Mouse (Mus musculus) heart, adult 2 months (tissue): ENCODE measurements at regions not wholly inside any gene's neighbourhood (a gene's known extent, or its start where the extent isn't known, plus 50 kb on each side); places are given as distances from the start of the nearest gene placed in this dataset.

Source experiments
- DNase-seq, 2 experiments: peaks; one replicate each; pipeline ENCODE4 v3.0.0; 2021
- H3K27ac ChIP-seq: fragments of 200-600 bp; 2 replicates; pipeline ENCODE4 v1.8.1; 2022
- H3K27me3 ChIP-seq: fragments of 200-500 bp; 2 replicates; pipeline ENCODE4 v1.6.1; 2012; ENCODE audit warnings: mild to moderate bottlenecking, low read length, inconsistent platforms, mixed read lengths; ENCODE audit not compliant: control insufficient read depth, insufficient read depth
- H3K36me3 ChIP-seq: fragments of 200-500 bp; 2 replicates; pipeline ENCODE4 v1.6.1; 2012; ENCODE audit warnings: low read length, inconsistent platforms; ENCODE audit not compliant: control insufficient read depth, insufficient read depth
- H3K4me1 ChIP-seq: fragments of 200-500 bp; 2 replicates; pipeline ENCODE4 v1.6.1; 2011; ENCODE audit warnings: low read length; ENCODE audit not compliant: control insufficient read depth, insufficient read depth
- H3K4me3 ChIP-seq: fragments of 200-600 bp; 2 replicates; pipeline ENCODE4 v1.8.1; 2022
- H3K79me2 ChIP-seq: fragments of 200-500 bp; replicated peaks from 2 replicates; pipeline ENCODE4 v1.6.1; 2012; ENCODE audit warnings: mild to moderate bottlenecking, inconsistent platforms, low read length, moderate library complexity, mixed read lengths; ENCODE audit not compliant: control insufficient read depth, insufficient read depth
- H3K9ac ChIP-seq: fragments of 200-500 bp; 2 replicates; pipeline ENCODE4 v1.6.1; 2012; ENCODE audit warnings: low read depth, mild to moderate bottlenecking, control low read depth, inconsistent platforms, low read length, mixed read lengths
- CTCF ChIP-seq: fragments of 200-600 bp; IDR thresholded peaks from 2 replicates; pipeline ENCODE4 v1.8.1; 2022; ENCODE audit warnings: antibody characterized with exemption, mild to moderate bottlenecking, moderate library complexity
- EP300 ChIP-seq: fragments of 200-500 bp; IDR thresholded peaks from 2 replicates; pipeline ENCODE4 v1.6.1; 2011; ENCODE audit warnings: low read depth, low read length, control low read depth; ENCODE audit not compliant: insufficient read depth
- POLR2A ChIP-seq: fragments of 200-500 bp; IDR thresholded peaks from 2 replicates; pipeline ENCODE4 v1.6.1; 2011; ENCODE audit warnings: mild to moderate bottlenecking, low read depth, low read length, control low read depth; ENCODE audit not compliant: insufficient read depth
- WGBS: fragments of 180-500 bp; shearing (Covaris S2); methylation state at CpG from one replicate; pipeline ENCODE4 v1.1.7; 2018; 5-methylcytosine and 5-hydroxymethylcytosine counted together
- intact Hi-C: fragments of 180-260 bp; cut with DNase I; formaldehyde crosslinking; loops from one replicate; pipeline ENCODE4 v1.15.1; 2025

DNA sequence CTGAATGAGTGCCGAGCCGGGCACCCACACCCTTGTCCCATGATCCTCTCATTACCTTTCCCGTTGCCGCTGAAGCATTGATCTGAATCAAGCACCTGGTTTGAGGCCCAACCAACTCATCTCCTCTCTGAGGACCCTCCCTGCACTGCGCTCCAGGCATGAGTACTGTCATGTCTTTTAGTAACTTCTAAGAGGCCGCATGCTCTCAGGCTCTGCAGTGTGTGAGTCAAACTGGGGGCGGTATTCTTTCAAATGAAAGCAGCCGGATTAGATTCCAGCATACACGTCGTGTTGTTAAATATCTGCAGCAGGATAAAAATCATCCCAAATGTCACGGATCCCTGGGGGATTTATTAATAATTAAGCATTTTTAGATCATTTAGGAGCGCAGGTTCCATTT lies 79.4 kb upstream of the Maml3 start:
- H3K9ac ChIP-seq: no peak overlapping the region
- TF ChIP-seq EP300 (no peak), POLR2A (no peak), CTCF (no peak)
- no peaks in the 10 kb centered on the region for H3K36me3 ChIP-seq
- no peaks in the 10 kb centered on the region for H3K79me2 ChIP-seq
- H3K4me1 ChIP-seq: peaks cover 8% of the 10 kb centered on the region
- 91% methylated on average over 12 of the region's 12 CpGs for WGBS
- no peaks in the 10 kb centered on the region for H3K27me3 ChIP-seq
- intact Hi-C loops: loop anchor here (5.0 kb wide), 1 partner anchor 82 kb away; no protein-coding TSS in a partner anchor
- H3K4me3 ChIP-seq: no peak overlapping the region
- H3K27ac ChIP-seq: no peak overlapping the region
- DNase-seq: no peak

DNA sequence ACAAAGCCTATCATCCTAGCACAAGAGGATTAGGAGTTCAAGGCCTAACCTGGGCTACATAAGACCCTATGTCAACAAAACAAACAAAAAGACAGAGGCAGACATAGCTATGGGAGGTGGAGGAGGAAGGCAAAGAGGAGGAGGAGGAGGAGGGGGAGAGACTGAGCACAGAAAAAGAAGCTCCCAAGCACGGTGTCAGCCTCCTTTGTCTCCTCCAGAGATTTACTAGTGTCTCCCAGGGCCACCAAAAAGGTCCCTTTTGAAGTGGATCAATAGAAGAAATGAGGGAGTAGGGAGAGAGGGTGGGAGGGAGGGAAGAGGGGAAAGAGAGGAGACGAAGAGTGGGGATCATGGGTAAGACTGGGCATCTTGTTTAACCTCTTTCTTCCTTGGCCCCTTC lies 80.5 kb upstream of the Maml3 start:
- Histone ChIP-seq H3K79me2 (no peaks in the 10 kb centered on the region), H3K36me3 (no peaks in the 10 kb centered on the region), H3K27ac (no peak overlapping the region), H3K4me3 (no peak overlapping the region), H3K4me1 (peaks cover 3% of the 10 kb centered on the region), H3K9ac (no peak overlapping the region), H3K27me3 (no peaks in the 10 kb centered on the region)
- 94% methylated on average over 2 of the region's 2 CpGs for WGBS
- no peak for DNase-seq
- intact Hi-C loops: no loop called here
- TF ChIP-seq EP300 (no peak), POLR2A (no peak), CTCF (no peak)

DNA sequence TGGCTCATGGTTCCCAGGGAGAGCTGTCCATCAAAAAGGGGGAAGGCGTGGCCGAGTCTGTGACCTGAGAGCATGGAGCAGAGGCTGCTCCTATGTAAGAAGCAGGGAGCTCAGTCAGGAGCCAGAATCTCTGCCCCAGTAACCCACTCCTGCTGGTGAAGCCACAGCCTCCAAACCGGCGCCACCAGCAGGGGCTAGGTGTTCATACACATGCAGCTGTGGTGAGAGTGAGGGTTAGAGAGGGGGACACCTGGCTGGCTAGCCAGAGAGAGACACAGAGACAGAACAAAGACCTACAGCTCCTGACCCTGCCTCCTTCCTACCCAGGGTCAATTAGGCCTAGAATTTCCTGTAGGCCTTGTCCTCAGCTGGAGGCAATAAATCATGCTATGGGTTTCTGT lies 80.7 kb upstream of the Foxo1 start:
- no peaks in the 10 kb centered on the region for H3K27me3 ChIP-seq
- no peaks in the 10 kb centered on the region for H3K4me1 ChIP-seq
- WGBS: 82% methylated on average over 4 of the region's 4 CpGs
- no peaks in the 10 kb centered on the region for H3K79me2 ChIP-seq
- intact Hi-C loops: no loop called here
- no peak overlapping the region for H3K27ac ChIP-seq
- no peak for TF ChIP-seq CTCF
- no peak for TF ChIP-seq POLR2A
- no peak for TF ChIP-seq EP300
- no peak overlapping the region for H3K4me3 ChIP-seq
- H3K36me3 ChIP-seq: no peaks in the 10 kb centered on the region
- no peak overlapping the region for H3K9ac ChIP-seq
- DNase-seq: no peak

DNA sequence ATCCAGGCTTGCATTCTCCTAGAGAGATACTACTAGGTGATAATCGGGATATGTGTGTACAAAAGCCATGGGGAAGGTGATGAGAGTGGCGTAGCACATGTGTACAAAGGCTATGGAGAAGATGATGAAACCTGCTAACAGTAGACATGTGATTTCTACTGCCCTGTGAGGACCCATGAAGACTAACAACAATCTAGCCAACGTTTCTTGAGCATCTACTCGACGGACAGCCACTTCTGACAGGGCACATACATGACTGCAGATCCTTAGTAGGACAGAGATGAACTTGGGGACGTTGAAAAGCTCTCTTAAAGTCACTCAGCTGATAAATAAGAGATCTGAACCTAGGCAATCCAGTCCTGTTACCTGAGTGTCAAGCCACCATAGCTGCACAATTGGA lies 79.8 kb upstream of the Foxo1 start:
- DNase-seq: no peak
- H3K79me2 ChIP-seq: no peaks in the 10 kb centered on the region

DNA sequence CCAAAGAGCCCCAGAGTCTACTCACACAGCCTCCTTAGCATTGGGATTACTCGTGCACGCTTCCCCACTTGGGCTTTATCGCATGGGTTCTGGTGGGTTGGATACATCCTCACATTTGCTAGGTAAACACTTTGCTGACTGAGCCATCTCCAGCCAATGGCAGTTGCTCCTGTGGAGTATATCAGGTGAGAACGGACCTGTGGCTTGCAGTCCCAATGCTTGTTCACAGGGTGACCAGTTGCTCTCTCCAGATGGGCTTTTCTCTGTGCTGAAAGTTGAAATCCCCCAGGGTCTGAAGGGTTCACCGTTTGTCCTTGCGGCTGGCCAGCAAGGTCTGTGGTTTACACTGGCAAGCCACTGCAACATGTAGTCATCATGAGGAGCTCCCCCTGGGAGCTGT lies 79.1 kb upstream of the Foxo1 start:
- intact Hi-C loops: no loop called here
- Histone ChIP-seq H3K27ac (no peak overlapping the region), H3K36me3 (no peaks in the 10 kb centered on the region), H3K79me2 (no peaks in the 10 kb centered on the region), H3K27me3 (no peaks in the 10 kb centered on the region), H3K4me3 (no peak overlapping the region), H3K4me1 (no peaks in the 10 kb centered on the region), H3K9ac (no peak overlapping the region)
- no peak for DNase-seq
- no peak for TF ChIP-seq EP300
- TF ChIP-seq POLR2A: no peak
- no peak for TF ChIP-seq CTCF
- WGBS: 86% methylated on average over 6 of the region's 6 CpGs

More for the DNA sequence above, 79.8 kb upstream of the Foxo1 start:
- H3K4me1 ChIP-seq: no peaks in the 10 kb centered on the region
- no peak overlapping the region for H3K9ac ChIP-seq
- no peaks in the 10 kb centered on the region for H3K36me3 ChIP-seq
- H3K27me3 ChIP-seq: no peaks in the 10 kb centered on the region
- TF ChIP-seq POLR2A (no peak), CTCF (no peak), EP300 (no peak)
- intact Hi-C loops: no loop called here
- H3K4me3 ChIP-seq: no peak overlapping the region
- 85% methylated on average over 6 of the region's 6 CpGs for WGBS
- H3K27ac ChIP-seq: no peak overlapping the region

DNA sequence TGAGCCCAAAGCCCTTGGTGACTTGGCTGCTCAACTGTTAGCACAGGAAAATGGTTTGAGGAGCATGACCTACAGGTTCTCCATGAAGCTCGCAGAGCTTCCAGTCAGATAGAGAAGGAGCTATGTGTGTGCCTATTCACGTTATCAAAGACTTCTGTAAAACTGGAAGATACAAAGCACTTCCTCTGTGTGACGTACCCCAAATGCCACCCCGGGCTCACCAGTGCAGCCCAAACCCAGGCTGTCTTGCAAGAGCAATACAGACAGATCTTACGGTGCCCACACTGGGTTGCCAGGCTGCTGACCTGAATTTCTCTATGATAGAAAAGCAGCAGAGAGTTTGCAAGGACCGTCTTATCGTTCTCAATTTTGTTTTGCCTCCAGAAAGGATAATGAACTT lies 78.1 kb upstream of the Foxo1 start:
- H3K27ac ChIP-seq: no peak overlapping the region
- no peak overlapping the region for H3K4me3 ChIP-seq
- 66% methylated on average over 7 of the region's 7 CpGs for WGBS
- no peaks in the 10 kb centered on the region for H3K79me2 ChIP-seq
- no peaks in the 10 kb centered on the region for H3K36me3 ChIP-seq
- no peak for TF ChIP-seq CTCF
- TF ChIP-seq POLR2A: no peak
- no peak for TF ChIP-seq EP300
- H3K9ac ChIP-seq: no peak overlapping the region
- no peaks in the 10 kb centered on the region for H3K27me3 ChIP-seq
- intact Hi-C loops: no loop called here
- no peak for DNase-seq
- no peaks in the 10 kb centered on the region for H3K4me1 ChIP-seq
